Mouse (Mus musculus) hindbrain, embryonic 15.5 days (tissue): ENCODE data around the gene Shq1. TPM values are rescaled to one million over a fixed set of nuclear protein-coding genes. Genes with fewer than 3 reads are reported as not detected.

Source experiments
- ATAC-seq: fragments of 200-750 bp; cut with Nextera tagmentation; 2 replicates; pipeline ENCODE4 v1.8.0; 2017; ENCODE audit warnings: low read depth, moderate number of reproducible peaks, moderate TSS enrichment; ENCODE audit not compliant: low FRiP score
- H3K27ac ChIP-seq: fragments of 300-500 bp; sonication (generic); replicated peaks from 2 replicates; pipeline ENCODE4 v1.5.1; 2015; ENCODE audit warnings: mild to moderate bottlenecking, inconsistent platforms
- H3K27me3 ChIP-seq: fragments of 300-500 bp; sonication (generic); 2 replicates; pipeline ENCODE4 v1.6.1; 2015; ENCODE audit warnings: control low read depth, inconsistent platforms
- H3K36me3 ChIP-seq: fragments of 300-500 bp; sonication (generic); 2 replicates; pipeline ENCODE4 v1.6.1; 2015; ENCODE audit warnings: control low read depth, inconsistent platforms
- H3K4me1 ChIP-seq: fragments of 300-500 bp; sonication (generic); replicated peaks from 2 replicates; pipeline ENCODE4 v1.6.1; 2015; ENCODE audit warnings: control low read depth, inconsistent platforms
- H3K4me2 ChIP-seq: fragments of 300-500 bp; sonication (generic); 2 replicates; pipeline ENCODE4 v1.6.1; 2015; ENCODE audit warnings: moderate library complexity, mild to moderate bottlenecking, inconsistent platforms
- H3K4me3 ChIP-seq: fragments of 300-500 bp; sonication (generic); 2 replicates; pipeline ENCODE4 v1.5.1; 2015; ENCODE audit warnings: mild to moderate bottlenecking, inconsistent platforms
- H3K9ac ChIP-seq: fragments of 300-500 bp; sonication (generic); 2 replicates; pipeline ENCODE4 v1.6.1; 2015; ENCODE audit warnings: inconsistent platforms
- H3K9me3 ChIP-seq: fragments of 300-500 bp; sonication (generic); 2 replicates; pipeline ENCODE4 v1.6.1; 2016; ENCODE audit warnings: control low read depth, inconsistent platforms
- WGBS: fragments of 180-500 bp; shearing (Covaris S2); methylation state at CpG from one replicate; pipeline ENCODE4 v1.1.7; 2015; 5-methylcytosine and 5-hydroxymethylcytosine counted together
- polyA plus RNA-seq: library from polyadenylated mRNA; unstranded; fragments of >200 nt; fragmentation: Nextera tagmentation; extraction: Ambion mirVana; gene quantifications from 2 replicates; pipeline ENCODE4 v1.2.1, GENCODE M21; 2015

Gene Shq1
- polyA plus RNA-seq, 1 experiment from 2014 or later: 8.9 TPM

DNA sequence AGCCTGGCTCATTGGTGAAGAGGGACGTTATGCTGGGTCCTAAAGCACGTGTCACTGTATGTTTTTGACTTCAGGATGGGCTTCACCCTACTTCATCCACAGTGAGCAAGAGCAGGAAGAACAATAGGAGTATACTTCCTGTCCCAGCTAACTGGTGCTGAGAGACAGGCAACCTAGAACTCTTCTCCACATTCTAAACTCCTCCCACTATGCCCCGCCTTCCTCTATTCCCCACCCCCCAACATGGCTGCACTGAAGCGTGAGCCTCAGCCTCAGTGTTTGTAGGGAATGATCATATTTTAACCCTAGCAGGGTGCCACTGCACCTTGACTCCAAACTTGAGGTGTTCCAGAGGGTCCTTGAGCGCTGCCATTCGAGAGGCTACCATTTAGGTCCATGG is 143.8 kb downstream of the Shq1 start:
- no peak overlapping the region for H3K4me3 ChIP-seq
- H3K27ac ChIP-seq: no peak overlapping the region
- peaks cover 9% of the 10 kb centered on the region for H3K4me1 ChIP-seq
- H3K4me2 ChIP-seq: no peak overlapping the region
- no peak overlapping the region for H3K9ac ChIP-seq
- H3K9me3 ChIP-seq: no peaks in the 10 kb centered on the region
- H3K36me3 ChIP-seq: no peaks in the 10 kb centered on the region
- ATAC-seq: no peak
- H3K27me3 ChIP-seq: 0 out of 2 replicates have a peak, but pooled peaks cover 11% of the 10 kb centered on the region
- WGBS: 92% methylated on average over 6 of the region's 6 CpGs

DNA sequence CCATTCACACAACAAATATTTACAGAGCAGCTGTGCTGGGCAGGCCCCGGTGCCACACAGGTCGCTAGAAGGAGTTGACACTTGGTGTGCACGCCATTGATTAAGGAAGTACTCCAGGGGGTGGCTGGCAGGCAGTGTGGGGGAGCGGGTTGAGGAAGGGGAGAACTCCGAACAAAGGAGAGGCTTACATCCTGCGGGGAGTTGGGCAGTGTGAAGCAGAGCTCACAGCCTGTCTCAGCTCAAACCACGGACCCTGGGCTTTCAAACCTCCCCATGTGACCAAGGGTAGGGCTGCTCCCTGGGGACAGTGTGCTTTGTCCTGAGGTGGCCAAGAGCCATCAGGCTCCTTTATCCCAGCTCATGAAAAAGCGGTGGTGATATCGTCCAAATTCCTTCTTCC is 144.9 kb downstream of the Shq1 start:
- no peak overlapping the region for H3K27ac ChIP-seq
- H3K4me2 ChIP-seq: peak overlapping the region; percentile 11
- WGBS: 6% methylated on average over 9 of the region's 9 CpGs
- H3K4me3 ChIP-seq: no peak overlapping the region
- no peak overlapping the region for H3K9ac ChIP-seq
- no peaks in the 10 kb centered on the region for H3K9me3 ChIP-seq
- H3K4me1 ChIP-seq: peaks cover 9% of the 10 kb centered on the region
- ATAC-seq: no peak
- 0 out of 2 replicates have a peak, but pooled peaks cover 11% of the 10 kb centered on the region for H3K27me3 ChIP-seq
- no peaks in the 10 kb centered on the region for H3K36me3 ChIP-seq

DNA sequence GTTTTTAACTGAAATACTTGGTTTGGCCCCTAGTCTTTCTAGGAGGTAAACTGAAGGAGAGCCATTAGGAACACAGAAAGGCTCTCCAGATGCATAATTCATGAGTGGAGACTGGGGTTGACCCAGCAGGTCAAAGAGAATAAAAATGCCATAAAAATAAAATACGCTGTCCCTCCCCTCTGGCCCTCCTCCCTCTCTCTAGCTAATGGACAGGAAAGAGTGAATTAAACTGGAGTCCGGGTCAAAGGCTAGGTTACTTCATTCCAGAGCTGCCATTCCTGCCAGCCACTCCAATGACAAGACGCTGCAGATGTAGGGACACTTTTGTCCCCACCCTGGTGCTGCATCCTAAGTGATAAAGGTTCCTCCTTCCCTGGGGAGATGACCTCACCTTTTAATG is 145.5 kb downstream of the Shq1 start:
- Histone ChIP-seq H3K9ac (no peak overlapping the region), H3K4me3 (no peak overlapping the region), H3K36me3 (no peaks in the 10 kb centered on the region), H3K4me1 (peaks cover 9% of the 10 kb centered on the region), H3K9me3 (no peaks in the 10 kb centered on the region), H3K27me3 (0 out of 2 replicates have a peak, but pooled peaks cover 11% of the 10 kb centered on the region), H3K4me2 (no peak overlapping the region), H3K27ac (no peak overlapping the region)
- ATAC-seq: no peak
- WGBS: 18% methylated on average over 3 of the region's 3 CpGs

DNA sequence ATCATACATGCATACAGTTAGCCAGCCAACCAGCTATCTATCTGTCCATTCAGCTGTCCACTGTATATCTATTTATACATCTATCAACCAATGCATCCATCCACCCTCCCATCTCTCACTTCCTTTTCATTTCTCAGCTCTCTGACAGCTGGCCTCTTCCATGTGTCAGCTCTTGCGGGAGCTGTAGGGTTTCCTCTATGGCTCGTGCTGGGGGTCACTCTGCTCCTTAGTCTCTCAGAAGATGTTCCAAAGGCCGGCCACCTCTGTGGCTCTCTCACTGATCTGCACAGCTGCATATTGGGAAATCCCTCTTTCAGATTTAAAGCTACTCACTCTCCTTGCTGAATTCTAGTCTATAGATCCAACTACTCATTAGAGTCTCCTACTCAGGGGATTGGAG is 148.5 kb downstream of the Shq1 start:
- 0 out of 2 replicates have a peak, but pooled peaks cover 13% of the 10 kb centered on the region for H3K27me3 ChIP-seq
- no peaks in the 10 kb centered on the region for H3K36me3 ChIP-seq
- H3K4me2 ChIP-seq: no peak overlapping the region
- H3K9me3 ChIP-seq: no peaks in the 10 kb centered on the region
- H3K9ac ChIP-seq: no peak overlapping the region
- 67% methylated on average over 3 of the region's 3 CpGs for WGBS
- no peak overlapping the region for H3K4me3 ChIP-seq
- no peak for ATAC-seq
- no peak overlapping the region for H3K27ac ChIP-seq
- H3K4me1 ChIP-seq: peaks cover 16% of the 10 kb centered on the region

DNA sequence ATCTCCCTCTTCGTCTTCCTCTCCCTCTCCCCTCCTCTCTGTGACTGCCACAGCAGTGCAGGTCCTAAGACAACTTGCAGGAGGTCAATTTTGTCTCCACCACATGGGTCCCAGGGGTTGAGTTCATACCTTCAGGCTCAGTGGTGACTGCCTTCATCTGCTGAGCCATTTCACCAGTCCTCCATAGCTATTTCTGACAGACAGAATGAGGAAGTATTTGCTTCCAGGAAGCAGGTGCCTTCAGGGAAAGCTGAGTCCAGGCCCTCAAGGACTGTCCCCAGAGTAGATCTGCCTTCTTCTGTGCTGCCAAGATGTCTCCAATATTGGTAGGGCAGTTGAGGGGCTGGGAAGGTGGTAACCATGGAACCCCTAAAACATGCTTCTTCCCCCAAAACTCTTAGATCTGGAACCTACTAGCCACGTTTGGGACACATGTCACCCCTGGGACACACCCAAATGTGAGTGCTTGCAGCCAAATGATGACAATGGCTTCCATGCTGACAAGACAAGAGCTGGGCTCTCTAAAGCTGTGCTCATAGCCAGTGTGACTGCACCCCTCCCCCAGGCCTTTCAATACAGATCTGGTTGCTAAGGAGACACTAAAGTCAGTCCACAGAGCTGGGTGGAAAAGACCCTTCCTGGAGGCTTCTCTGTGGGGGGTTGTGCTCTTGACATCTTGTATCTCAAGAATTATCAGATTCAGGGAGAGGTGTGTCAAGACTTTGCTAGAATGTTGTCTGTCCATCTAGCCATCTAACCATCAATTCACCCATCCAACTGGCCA is 149.2 kb downstream of the Shq1 start:
- Histone ChIP-seq H3K4me1 (peaks cover 18% of the 10 kb centered on the region), H3K4me2 (no peak overlapping the region), H3K27ac (no peak overlapping the region), H3K4me3 (no peak overlapping the region), H3K36me3 (no peaks in the 10 kb centered on the region), H3K9ac (no peak overlapping the region), H3K9me3 (no peaks in the 10 kb centered on the region), H3K27me3 (0 out of 2 replicates have a peak, but pooled peaks cover 11% of the 10 kb centered on the region)
- WGBS: 35% methylated on average over 2 of the region's 2 CpGs
- ATAC-seq: no peak

DNA sequence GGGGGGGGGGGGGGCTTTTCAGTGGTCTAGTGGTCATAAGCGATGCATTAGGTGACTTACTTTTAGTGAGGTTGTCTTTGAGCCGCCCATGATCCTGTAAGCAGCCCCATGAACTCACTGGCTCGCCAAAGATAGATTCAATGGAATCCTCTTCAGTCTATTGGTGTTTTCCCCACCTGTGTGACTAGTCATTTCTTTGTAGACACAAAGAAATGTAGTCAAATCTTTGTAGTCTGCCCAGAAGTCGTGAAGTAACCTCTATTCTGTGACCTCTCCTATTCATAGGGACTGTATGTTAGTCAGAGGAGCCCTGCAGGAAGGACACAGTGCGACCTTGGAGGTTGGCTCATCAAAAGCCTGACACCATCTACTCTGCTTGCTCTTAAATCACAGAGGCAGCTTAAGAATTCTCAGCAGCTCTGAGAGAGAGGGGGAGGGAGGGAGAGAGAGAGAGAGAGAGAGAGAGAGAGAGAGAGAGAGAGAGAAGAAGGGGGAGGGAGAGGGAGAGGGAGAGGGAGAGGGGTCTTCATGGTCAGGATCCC is 150.3 kb downstream of the Shq1 start:
- H3K27me3 ChIP-seq: 0 out of 2 replicates have a peak, but pooled peaks cover 11% of the 10 kb centered on the region
- no peaks in the 10 kb centered on the region for H3K36me3 ChIP-seq
- no peak overlapping the region for H3K4me3 ChIP-seq
- 71% methylated on average over 5 of the region's 5 CpGs for WGBS
- no peak for ATAC-seq
- peaks cover 13% of the 10 kb centered on the region for H3K4me1 ChIP-seq
- H3K27ac ChIP-seq: no peak overlapping the region
- no peaks in the 10 kb centered on the region for H3K9me3 ChIP-seq
- H3K9ac ChIP-seq: no peak overlapping the region
- no peak overlapping the region for H3K4me2 ChIP-seq

DNA sequence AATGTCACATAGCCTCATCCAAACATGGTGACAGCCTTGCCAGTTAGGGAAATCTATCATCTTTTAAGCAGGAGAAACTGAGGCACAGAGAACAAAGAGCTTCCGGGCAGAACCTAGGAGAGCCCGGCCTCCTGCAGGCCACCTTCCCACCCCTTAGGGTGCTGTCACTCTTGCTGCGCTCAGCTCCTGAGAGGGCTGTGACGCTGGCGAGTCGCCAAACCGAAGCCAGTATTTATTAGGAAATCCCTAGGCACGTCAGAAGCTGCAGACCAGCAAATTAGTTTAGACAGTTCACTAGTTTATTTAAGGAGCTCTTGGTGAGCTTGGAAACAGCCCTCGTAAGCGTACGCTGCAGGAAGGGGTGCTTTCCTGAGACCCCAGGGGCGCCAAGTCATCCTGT is 151.1 kb downstream of the Shq1 start:
- Histone ChIP-seq H3K27ac (no peak overlapping the region), H3K4me1 (peaks cover 12% of the 10 kb centered on the region), H3K36me3 (no peaks in the 10 kb centered on the region), H3K9ac (no peak overlapping the region), H3K27me3 (peaks cover 15% of the 10 kb centered on the region; the same call in 1 of the 2 replicates), H3K4me2 (no peak overlapping the region), H3K4me3 (no peak overlapping the region), H3K9me3 (no peaks in the 10 kb centered on the region)
- 0 out of 2 replicates have a peak, but pooled peaks have one; percentile 57 for ATAC-seq
- 46% methylated on average over 12 of the region's 12 CpGs for WGBS

Other genes starting within 250 kb of the Shq1 start
- gene Gxylt2, start 33.6 kb upstream of the Shq1 start, polyA plus RNA-seq: 2.1 and 2.5 TPM in 2 replicates
- gene Ppp4r2, start 162.5 kb upstream of the Shq1 start, polyA plus RNA-seq: 15.1 TPM in 2 replicates